Mouse (Mus musculus): ENCODE data around the gene Il5. TPM values are rescaled to one million over a fixed set of nuclear protein-coding genes. Genes with fewer than 3 reads are reported as not detected.

Gene Il5
- polyA plus RNA-seq, 1 experiment = not detected

DNA sequence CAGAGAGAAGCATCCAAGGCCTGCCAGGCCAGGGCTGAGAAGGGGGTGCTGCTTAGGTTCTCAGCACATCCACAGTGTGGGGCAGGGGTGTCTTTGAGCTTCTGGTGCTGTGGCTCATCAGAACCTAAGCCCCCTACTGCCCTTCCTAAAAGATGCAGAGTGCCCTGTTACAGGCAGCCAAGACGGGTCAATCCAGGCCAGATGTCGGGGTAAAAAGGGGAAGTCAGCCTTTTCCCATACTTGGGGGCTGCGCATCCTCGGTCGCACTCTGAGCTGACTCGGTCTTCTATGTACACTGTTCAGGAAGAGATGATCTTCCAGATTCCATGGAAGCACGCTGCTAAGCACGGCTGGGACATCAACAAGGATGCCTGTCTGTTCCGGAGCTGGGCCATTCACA lies 51.9 kb downstream of the Il5 start:
- H3K4me3 ChIP-seq (ENCODE audit: insufficient read depth, low read depth, low read length) = peak overlapping the region; percentile 38
- H3K4me1 ChIP-seq (ENCODE audit: control insufficient read depth, insufficient read depth, insufficient read length, low read length) = peaks cover 34% of the 10 kb centered on the region
- peak overlapping the region; percentile 18; the same call in 1 of the 2 replicates for H3K27ac ChIP-seq (replicated peaks; ENCODE audit: low read depth, low read length)

DNA sequence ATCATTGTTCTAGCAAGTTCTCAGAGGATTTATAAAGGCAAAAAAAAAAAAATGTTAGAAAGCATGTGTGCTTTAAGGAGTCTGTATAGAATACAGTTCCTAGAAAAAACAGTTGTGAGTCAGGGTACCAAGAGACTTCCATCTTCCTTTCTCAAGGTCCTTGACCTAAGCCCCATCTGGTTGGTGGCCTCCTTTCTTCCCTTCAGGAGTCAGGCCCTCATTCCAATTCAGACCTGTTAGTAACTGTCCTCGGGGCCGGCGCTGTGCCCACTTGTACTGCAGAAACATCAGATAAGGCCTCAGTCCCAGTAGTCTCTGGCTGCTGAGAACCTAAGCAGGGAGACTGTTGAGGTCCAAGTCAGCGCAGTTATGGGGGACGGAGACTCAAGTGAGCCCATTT lies 52.5 kb downstream of the Il5 start, which contains the start of gene Gm17334:
Gm17334 (minus strand) TSS at position 101 of the 400 bp plus-strand sequence.
- Histone ChIP-seq H3K4me1 (ENCODE audit: control insufficient read depth, insufficient read depth, insufficient read length, low read length) (peaks cover 36% of the 10 kb centered on the region), H3K27ac (replicated peaks; ENCODE audit: low read depth, low read length) (peak within 1 kb of the TSS; percentile 60), H3K4me3 (ENCODE audit: insufficient read depth, low read depth, low read length) (peak within 1 kb of the TSS; percentile 85)

DNA sequence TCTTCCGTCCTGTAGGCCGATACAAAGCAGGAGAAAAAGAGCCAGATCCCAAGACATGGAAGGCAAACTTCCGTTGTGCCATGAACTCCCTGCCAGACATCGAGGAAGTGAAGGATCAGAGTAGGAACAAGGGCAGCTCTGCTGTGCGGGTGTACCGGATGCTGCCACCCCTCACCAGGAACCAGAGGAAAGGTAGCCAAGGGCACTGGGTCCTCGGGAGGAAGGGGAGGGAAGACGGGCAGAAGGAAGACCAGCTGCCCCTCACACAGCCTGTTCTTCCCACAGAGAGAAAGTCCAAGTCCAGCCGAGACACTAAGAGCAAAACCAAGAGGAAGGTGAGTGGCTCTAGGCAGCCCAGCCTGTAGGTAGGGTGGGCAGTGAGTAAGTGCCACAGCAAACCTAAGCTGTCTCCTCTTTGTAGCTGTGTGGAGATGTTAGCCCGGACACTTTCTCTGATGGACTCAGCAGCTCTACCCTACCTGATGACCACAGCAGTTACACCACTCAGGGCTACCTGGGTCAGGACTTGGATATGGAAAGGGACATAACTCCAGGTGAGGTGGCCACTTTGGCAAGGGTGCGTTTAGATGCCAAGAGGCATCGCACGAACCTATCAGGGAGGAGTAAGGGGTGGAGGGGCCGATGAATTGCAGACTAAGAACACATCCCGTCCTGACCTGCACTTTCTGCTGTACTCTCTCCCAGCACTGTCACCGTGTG lies 53.2 kb downstream of the Il5 start:
- Histone ChIP-seq H3K4me1 (ENCODE audit: control insufficient read depth, insufficient read depth, insufficient read length, low read length) (peaks cover 36% of the 10 kb centered on the region), H3K4me3 (ENCODE audit: insufficient read depth, low read depth, low read length) (peak overlapping the region; percentile 27), H3K27ac (replicated peaks; ENCODE audit: low read depth, low read length) (peak overlapping the region; percentile 60)

Other genes with a start within 250 kb of the Il5 start
- gene Gm9945, start 240.6 kb upstream of the Il5 start, polyA plus RNA-seq (2012; ENCODE audit: insufficient read depth, insufficient read length, missing spikeins) = not detected in 2 replicates
- gene Sowaha, start 240.5 kb upstream of the Il5 start, polyA plus RNA-seq (2012; ENCODE audit: insufficient read depth, insufficient read length, missing spikeins) = not detected in 2 replicates
- 9.9 and 13.3 TPM in 2 replicates for gene Sept8, start 201.5 kb upstream of the Il5 start, polyA plus RNA-seq (2012; ENCODE audit: insufficient read depth, insufficient read length, missing spikeins)
- gene Kif3a, start 153.4 kb upstream of the Il5 start, polyA plus RNA-seq (2012; ENCODE audit: insufficient read depth, insufficient read length, missing spikeins) = 11.8 and 12.2 TPM in 2 replicates
- gene Il4, start 102.1 kb upstream of the Il5 start, polyA plus RNA-seq (2012; ENCODE audit: insufficient read depth, insufficient read length, missing spikeins) = not detected in 2 replicates
- gene Il13, start 86.1 kb upstream of the Il5 start, polyA plus RNA-seq (2012; ENCODE audit: insufficient read depth, insufficient read length, missing spikeins) = not detected in 2 replicates
- gene Rad50, start 13.5 kb upstream of the Il5 start, polyA plus RNA-seq (2012; ENCODE audit: insufficient read depth, insufficient read length, missing spikeins) = 3.9 and 4.8 TPM in 2 replicates
- gene Irf1, start 49.2 kb downstream of the Il5 start, polyA plus RNA-seq (2012; ENCODE audit: insufficient read depth, insufficient read length, missing spikeins) = 12.5 and 27.9 TPM in 2 replicates
- gene Gm17334, start 52.4 kb downstream of the Il5 start, polyA plus RNA-seq (2012; ENCODE audit: insufficient read depth, insufficient read length, missing spikeins) = not detected in 2 replicates
- 6.5 and 7.8 TPM in 2 replicates for gene Gm12216, start 138.5 kb downstream of the Il5 start, polyA plus RNA-seq (2012; ENCODE audit: insufficient read depth, insufficient read length, missing spikeins)
- gene Slc22a5, start 170.9 kb downstream of the Il5 start, polyA plus RNA-seq (2012; ENCODE audit: insufficient read depth, insufficient read length, missing spikeins) = 22.0 and 24.9 TPM in 2 replicates

All from brown adipose tissue, adult 24 weeks (tissue).